Mouse (Mus musculus): ENCODE data around the gene Rnaseh2a. TPM values are rescaled to one million over a fixed set of nuclear protein-coding genes. Genes with fewer than 3 reads are reported as not detected.
"Not testable (repeated sequence)": the region's sequence is repeated elsewhere in the genome, so short reads cannot be mapped to it uniquely, and the experiment has no call there.

The Rnaseh2a gene
- total RNA-seq, 2 experiments from 2014 or later: 43.4 to 47.3 TPM

- H3K4me3 ChIP-seq: no peak overlapping the region
- intact Hi-C loops (cut with DNase I): no loop called here
- no peak for TF ChIP-seq CTCF (IDR thresholded peaks at IDR 0.05)
Observed at GRCm38 (mm10) chr8:84918646-84919045, 50.9 kb downstream of the Rnaseh2a start.

GRCm38 (mm10) chr8:84917781-84918180 lies 51.8 kb downstream of the Rnaseh2a start:
- intact Hi-C loops (cut with DNase I): no loop called here
- TF ChIP-seq CTCF (IDR thresholded peaks at IDR 0.05): no peak
- Histone ChIP-seq H3K4me3 (no peak overlapping the region), H3K27ac (no peak overlapping the region)
- DNase-seq (ENCODE audit: extremely low spot score in 1 of 2, low spot score in 2 of 2): no peak

More at GRCm38 (mm10) chr8:84918646-84919045, 50.9 kb downstream of the Rnaseh2a start:
- no peak overlapping the region for H3K27ac ChIP-seq
- no peak for DNase-seq (ENCODE audit: extremely low spot score in 1 of 2, low spot score in 2 of 2)

GRCm38 (mm10) chr8:84915269-84915668 lies 54.3 kb downstream of the Rnaseh2a start:
- Histone ChIP-seq H3K4me3 (no peak overlapping the region), H3K27ac (no peak overlapping the region)
- no peak for TF ChIP-seq CTCF (IDR thresholded peaks at IDR 0.05)
- intact Hi-C loops (cut with DNase I): no loop called here
- no peak for DNase-seq (ENCODE audit: extremely low spot score in 1 of 2, low spot score in 2 of 2)

DNA sequence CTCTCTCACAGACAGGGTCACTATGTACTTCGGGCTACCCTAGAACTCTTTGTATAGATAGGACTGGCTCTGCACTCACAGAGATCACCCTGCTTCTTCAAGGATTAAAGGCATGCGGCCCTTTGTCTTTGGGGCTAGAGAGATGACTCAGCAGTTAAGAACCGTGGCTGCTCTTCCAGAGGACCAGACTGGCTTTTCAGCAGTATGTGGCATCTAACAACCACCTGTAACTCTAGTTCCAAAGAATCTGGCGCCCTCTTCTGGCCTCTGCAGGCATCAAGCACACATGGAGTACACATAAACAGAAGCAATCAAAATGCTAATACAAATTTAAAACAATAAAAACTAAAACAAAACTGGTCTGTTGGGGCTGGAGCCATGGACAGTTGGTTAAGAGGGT lies 55.6 kb downstream of the Rnaseh2a start:
- DNase-seq (ENCODE audit: extremely low spot score in 1 of 2, low spot score in 2 of 2): no peak
- peak; percentile 41 for TF ChIP-seq CTCF (IDR thresholded peaks at IDR 0.05)
- no peak overlapping the region for H3K4me3 ChIP-seq
- intact Hi-C loops (cut with DNase I): no loop called here
- no peak overlapping the region for H3K27ac ChIP-seq

GRCm38 (mm10) chr8:84913502-84913900 lies 56.1 kb downstream of the Rnaseh2a start:
- no peak overlapping the region; the same call in 1 of the 2 replicates for H3K27ac ChIP-seq

GRCm38 (mm10) chr8:84912895-84913501 lies 56.6 kb downstream of the Rnaseh2a start:
- intact Hi-C loops (cut with DNase I): no loop called here
- no peak overlapping the region; the same call in 1 of the 2 replicates for H3K27ac ChIP-seq
- peak overlapping the region; percentile 17; the same call in 1 of the 2 replicates for H3K4me3 ChIP-seq
- no peak for TF ChIP-seq CTCF (IDR thresholded peaks at IDR 0.05)
- DNase-seq (ENCODE audit: extremely low spot score in 1 of 2, low spot score in 2 of 2): peak; percentile 63 to 69

More at GRCm38 (mm10) chr8:84913502-84913900, 56.1 kb downstream of the Rnaseh2a start:
- TF ChIP-seq CTCF (IDR thresholded peaks at IDR 0.05): no peak
- no peak for DNase-seq (ENCODE audit: extremely low spot score in 1 of 2, low spot score in 2 of 2)
- no peak overlapping the region for H3K4me3 ChIP-seq
- intact Hi-C loops (cut with DNase I): no loop called here

- intact Hi-C loops (cut with DNase I): no loop called here
- no peak overlapping the region for H3K27ac ChIP-seq
- no peak for DNase-seq (ENCODE audit: extremely low spot score in 1 of 2, low spot score in 2 of 2)
- H3K4me3 ChIP-seq: no peak overlapping the region
- TF ChIP-seq CTCF (IDR thresholded peaks at IDR 0.05): no peak
Observed at GRCm38 (mm10) chr8:84912391-84912790, 57.2 kb downstream of the Rnaseh2a start.

- DNase-seq (ENCODE audit: extremely low spot score in 1 of 2, low spot score in 2 of 2): no peak
- H3K27ac ChIP-seq: no peak overlapping the region
- intact Hi-C loops (cut with DNase I): no loop called here
- H3K4me3 ChIP-seq: no peak overlapping the region
- no peak for TF ChIP-seq CTCF (IDR thresholded peaks at IDR 0.05)
Observed at GRCm38 (mm10) chr8:84911854-84912253, 57.7 kb downstream of the Rnaseh2a start.

DNA sequence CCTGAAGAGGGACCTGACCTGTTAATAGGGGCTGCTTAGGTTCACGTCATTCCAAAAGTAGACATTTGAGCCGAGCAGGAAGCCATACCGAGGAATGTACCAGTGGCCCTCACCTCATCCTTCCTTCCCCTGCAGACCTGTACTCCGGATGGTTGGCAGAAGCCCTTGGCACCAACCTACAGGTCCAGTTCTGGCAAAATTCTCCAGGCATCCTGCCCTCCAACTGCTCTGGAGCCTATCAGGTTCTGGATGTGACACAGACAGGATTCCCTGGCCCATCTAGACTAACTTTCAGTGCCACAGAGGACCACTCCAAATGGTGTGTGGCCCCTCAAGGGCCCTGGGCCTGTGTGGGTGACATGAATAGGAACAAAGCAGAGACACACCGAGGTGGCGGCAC lies 59.0 kb downstream of the Rnaseh2a start:
- no peak for DNase-seq (ENCODE audit: extremely low spot score in 1 of 2, low spot score in 2 of 2)
- intact Hi-C loops (cut with DNase I): no loop called here
- Histone ChIP-seq H3K4me3 (no peak overlapping the region), H3K27ac (no peak overlapping the region)
- TF ChIP-seq CTCF (IDR thresholded peaks at IDR 0.05): no peak

- no peak overlapping the region for H3K27ac ChIP-seq
- no peak for TF ChIP-seq CTCF (IDR thresholded peaks at IDR 0.05)
- intact Hi-C loops (cut with DNase I): no loop called here
- no peak for DNase-seq (ENCODE audit: extremely low spot score in 1 of 2, low spot score in 2 of 2)
- no peak overlapping the region for H3K4me3 ChIP-seq
Observed at GRCm38 (mm10) chr8:84909949-84910348, 59.6 kb downstream of the Rnaseh2a start.

GRCm38 (mm10) chr8:84909162-84909767 lies 60.3 kb downstream of the Rnaseh2a start:
- no peak for TF ChIP-seq CTCF (IDR thresholded peaks at IDR 0.05)
- no peak for DNase-seq (ENCODE audit: extremely low spot score in 1 of 2, low spot score in 2 of 2)
- Histone ChIP-seq H3K4me3 (peak overlapping the region; percentile 48), H3K27ac (no peak overlapping the region)
- intact Hi-C loops (cut with DNase I): no loop called here

- peak; percentile 70 to 81 for DNase-seq (ENCODE audit: extremely low spot score in 1 of 2, low spot score in 2 of 2)
- Histone ChIP-seq H3K27ac (no peak within 1 kb of the TSS), H3K4me3 (peak within 1 kb of the TSS; percentile 48)
- no peak for TF ChIP-seq CTCF (IDR thresholded peaks at IDR 0.05)
- intact Hi-C loops (cut with DNase I): no loop called here
Observed at GRCm38 (mm10) chr8:84908421-84909161, 61.0 kb downstream of the Rnaseh2a start, which contains the start of gene Dnase2a. Gene Dnase2a (plus strand): TSS chr8:84908560.

DNA sequence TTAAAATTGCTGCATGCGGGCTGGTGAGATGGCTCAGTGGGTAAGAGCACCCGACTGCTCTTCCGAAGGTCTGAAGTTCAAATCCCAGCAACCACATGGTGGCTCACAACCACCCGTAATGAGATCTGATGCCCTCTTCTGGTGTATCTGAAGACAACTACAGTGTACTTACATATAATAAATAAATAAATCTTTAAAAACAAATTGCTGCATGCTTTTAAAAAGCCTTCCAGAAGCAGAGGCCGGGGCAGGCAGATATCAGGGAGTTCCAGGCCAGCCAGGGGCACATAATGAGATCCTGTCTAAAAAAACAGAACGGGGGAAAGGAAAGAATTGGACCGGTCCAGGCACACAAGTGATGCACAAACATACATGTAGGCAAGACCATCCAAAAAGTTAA lies 61.6 kb downstream of the Rnaseh2a start:
- intact Hi-C loops (cut with DNase I); H3K27ac ChIP-seq; DNase-seq (ENCODE audit: extremely low spot score in 1 of 2, low spot score in 2 of 2): not testable (repeated sequence)
- H3K4me3 ChIP-seq: peak overlapping the region; percentile 48
